Mouse (Mus musculus) myocyte (in vitro differentiated cells): ENCODE data around the gene Grifin. TPM values are rescaled to one million over a fixed set of nuclear protein-coding genes. Genes with fewer than 3 reads are reported as not detected.

Experiments
- H3K27me3 ChIP-seq: one replicate; pipeline ENCODE4 v1.6.1; 2011; ENCODE audit not compliant: control insufficient read depth, insufficient read depth, insufficient read length
- H3K36me3 ChIP-seq: one replicate; pipeline ENCODE4 v1.6.1; 2011; ENCODE audit not compliant: control insufficient read depth, insufficient read depth
- H3K4me2 ChIP-seq: one replicate; pipeline ENCODE4 v1.6.1; 2011; ENCODE audit warnings: low read depth, control low read depth
- H3K4me3 ChIP-seq: one replicate; pipeline ENCODE4 v1.5.1; 2011; ENCODE audit warnings: mild to moderate bottlenecking, control low read depth, moderate library complexity
- H3K79me2 ChIP-seq: one replicate; pipeline ENCODE4 v1.6.1; 2011; ENCODE audit not compliant: control insufficient read depth, insufficient read depth
- H3ac ChIP-seq: one replicate; pipeline ENCODE4 v1.6.1; 2011; ENCODE audit not compliant: control insufficient read depth, insufficient read length
- CEBPB ChIP-seq: IDR thresholded peaks from 2 replicates; pipeline ENCODE4 v1.6.1; 2011; ENCODE audit warnings: mild to moderate bottlenecking, moderate library complexity; ENCODE audit not compliant: poor library complexity, insufficient read depth, severe bottlenecking
- E2F4 ChIP-seq: IDR thresholded peaks from one replicate; pipeline ENCODE4 v1.6.1; 2011; ENCODE audit warnings: mild to moderate bottlenecking, control low read depth, moderate library complexity; ENCODE audit not compliant: insufficient read depth
- MAX ChIP-seq: IDR thresholded peaks from one replicate; pipeline ENCODE4 v1.6.1; 2011; ENCODE audit warnings: low read depth, mild to moderate bottlenecking, control low read depth
- MYOD1 ChIP-seq, 3 experiments: IDR thresholded peaks; one replicate each; pipeline ENCODE4 v1.6.1; 2011; ENCODE audit warnings: control low read depth in 2 of 3, low read depth in 2 of 3, mild to moderate bottlenecking in 2 of 3, moderate library complexity in 1 of 3; ENCODE audit not compliant: insufficient read length in 2 of 3, control insufficient read depth in 1 of 3
- MYOG ChIP-seq, 3 experiments: IDR thresholded peaks; one replicate each; pipeline ENCODE4 v1.6.1; 2011; ENCODE audit warnings: control low read depth in 2 of 3, low read depth in 2 of 3, mild to moderate bottlenecking in 2 of 3; ENCODE audit not compliant: insufficient read length in 2 of 3, control insufficient read depth in 1 of 3, insufficient read depth in 1 of 3
- POLR2A ChIP-seq: IDR thresholded peaks from one replicate; pipeline ENCODE4 v1.6.1; 2011; ENCODE audit warnings: low read depth, mild to moderate bottlenecking, control low read depth, moderate library complexity; ENCODE audit not compliant: insufficient read length
- POLR2AphosphoS2 ChIP-seq: IDR thresholded peaks from one replicate; pipeline ENCODE4 v1.6.1; 2011; ENCODE audit warnings: low read depth, control low read depth; ENCODE audit not compliant: insufficient read length
- REST ChIP-seq: IDR thresholded peaks from one replicate; pipeline ENCODE4 v1.6.1; 2011; ENCODE audit warnings: mild to moderate bottlenecking, control low read depth, moderate library complexity; ENCODE audit not compliant: insufficient read depth, insufficient read length
- SRF ChIP-seq: IDR thresholded peaks from one replicate; pipeline ENCODE4 v1.6.1; 2011; ENCODE audit warnings: low read depth; ENCODE audit not compliant: control insufficient read depth, insufficient read length
- TCF12 ChIP-seq: IDR thresholded peaks from one replicate; pipeline ENCODE4 v1.6.1; 2011; ENCODE audit warnings: mild to moderate bottlenecking, control low read depth; ENCODE audit not compliant: poor library complexity, insufficient read depth, severe bottlenecking
- TCF3 ChIP-seq: IDR thresholded peaks from one replicate; pipeline ENCODE4 v1.6.1; 2011; ENCODE audit warnings: low read depth, control low read depth; ENCODE audit not compliant: insufficient read length
- USF1 ChIP-seq: IDR thresholded peaks from one replicate; pipeline ENCODE4 v1.6.1; 2011; ENCODE audit warnings: low read depth, mild to moderate bottlenecking, control low read depth, moderate library complexity
- polyA plus RNA-seq: library from polyadenylated mRNA; unstranded; fragments of >200 nt; fragmentation: generic; extraction: Trizol; gene quantifications from one replicate; pipeline ENCODE4 v1.2.1, GENCODE M21; 2012; ENCODE audit warnings: missing spikeins

The Grifin gene
- polyA plus RNA-seq, 1 experiment: not detected

DNA sequence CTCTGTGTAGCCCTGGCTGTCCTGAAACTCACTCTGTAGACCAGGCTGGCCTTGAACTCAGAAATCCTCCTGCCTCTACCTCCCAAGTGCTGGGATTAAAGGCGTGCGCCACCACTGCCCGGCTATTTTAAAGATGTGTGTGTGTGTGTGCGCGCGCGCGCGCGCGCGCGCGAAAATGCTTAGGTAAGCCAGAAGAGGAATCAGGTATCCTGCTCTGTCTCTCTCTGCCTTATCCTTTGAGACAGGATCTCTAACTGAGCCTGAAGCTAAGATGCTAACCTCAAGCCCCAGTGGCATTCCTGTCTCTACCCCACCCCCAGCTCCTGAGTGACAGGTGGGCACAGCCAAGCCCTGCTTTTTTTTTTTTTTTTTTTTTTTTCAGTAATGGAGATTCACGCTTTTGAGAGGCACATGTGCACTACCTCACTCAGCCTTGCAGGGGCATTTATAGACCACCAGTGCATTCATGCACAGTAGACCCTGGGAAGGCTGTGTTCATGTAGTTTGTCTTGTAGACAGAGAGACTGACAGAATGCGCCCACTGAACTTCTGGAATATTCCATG is 4.2 kb upstream of the Grifin start:
- no peak overlapping the region for H3ac ChIP-seq
- H3K4me2 ChIP-seq: no peak overlapping the region
- H3K36me3 ChIP-seq: no peaks in the 10 kb centered on the region
- H3K27me3 ChIP-seq: no peaks in the 10 kb centered on the region
- no peak for TF ChIP-seq SRF
- no peak for TF ChIP-seq MAX
- TF ChIP-seq POLR2AphosphoS2: no peak
- no peak for TF ChIP-seq MYOD1 (IDR thresholded peaks at IDR 0.05; ENCODE audit: control insufficient read depth in 1 of 3, insufficient read length in 2 of 3, low read depth in 2 of 3)
- no peak for TF ChIP-seq REST
- no peak for TF ChIP-seq POLR2A
- no peak for TF ChIP-seq TCF12
- TF ChIP-seq CEBPB: no peak
- TF ChIP-seq E2F4: no peak
- TF ChIP-seq MYOG (IDR thresholded peaks at IDR 0.05; ENCODE audit: control insufficient read depth in 1 of 3, insufficient read depth in 1 of 3, insufficient read length in 2 of 3, low read depth in 2 of 3): no peak
- TF ChIP-seq USF1: no peak
- no peak for TF ChIP-seq TCF3
- H3K4me3 ChIP-seq: no peak overlapping the region
- H3K79me2 ChIP-seq: no peaks in the 10 kb centered on the region

DNA sequence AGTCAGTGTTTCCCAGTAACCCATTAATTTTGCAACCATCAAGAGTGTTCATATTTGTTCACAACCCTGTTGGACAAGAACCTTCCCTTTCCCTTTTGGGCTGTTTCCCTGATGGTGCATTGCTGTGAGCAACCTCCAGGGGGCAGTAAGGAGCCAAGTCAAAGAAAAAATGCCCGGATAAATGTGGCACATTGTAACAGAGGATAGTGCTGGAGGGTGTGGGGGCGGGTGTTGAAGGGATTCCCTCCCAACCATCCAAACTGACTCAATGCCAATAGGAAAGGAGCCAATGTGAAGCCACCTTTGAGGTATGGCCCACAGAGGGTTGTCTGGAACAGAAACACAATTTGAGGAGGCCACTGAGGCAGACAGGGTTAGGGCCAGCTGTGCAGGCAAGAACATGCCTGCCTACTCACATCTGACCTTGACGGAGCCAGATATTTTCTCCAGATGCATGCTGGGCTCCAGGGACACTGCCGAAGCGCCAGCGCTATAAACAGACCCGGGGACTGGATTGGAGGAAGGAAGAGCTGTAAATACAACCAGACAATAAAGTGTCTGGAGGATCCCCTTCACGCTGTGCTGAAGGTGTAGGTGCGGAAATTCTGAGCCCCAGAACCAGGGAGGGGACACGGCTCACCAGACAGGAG is 3.6 kb upstream of the Grifin start:
- H3K36me3 ChIP-seq: no peaks in the 10 kb centered on the region
- H3ac ChIP-seq: no peak overlapping the region
- peaks cover 3% of the 10 kb centered on the region for H3K27me3 ChIP-seq
- H3K79me2 ChIP-seq: no peaks in the 10 kb centered on the region
- TF ChIP-seq SRF (no peak), REST (no peak), MYOG (IDR thresholded peaks at IDR 0.05; ENCODE audit: control insufficient read depth in 1 of 3, insufficient read depth in 1 of 3, insufficient read length in 2 of 3, low read depth in 2 of 3) (no peak), MYOD1 (IDR thresholded peaks at IDR 0.05; ENCODE audit: control insufficient read depth in 1 of 3, insufficient read length in 2 of 3, low read depth in 2 of 3) (no peak), USF1 (no peak), POLR2A (no peak), CEBPB (no peak), TCF3 (no peak)
- no peak overlapping the region for H3K4me3 ChIP-seq
- H3K4me2 ChIP-seq: no peak overlapping the region

DNA sequence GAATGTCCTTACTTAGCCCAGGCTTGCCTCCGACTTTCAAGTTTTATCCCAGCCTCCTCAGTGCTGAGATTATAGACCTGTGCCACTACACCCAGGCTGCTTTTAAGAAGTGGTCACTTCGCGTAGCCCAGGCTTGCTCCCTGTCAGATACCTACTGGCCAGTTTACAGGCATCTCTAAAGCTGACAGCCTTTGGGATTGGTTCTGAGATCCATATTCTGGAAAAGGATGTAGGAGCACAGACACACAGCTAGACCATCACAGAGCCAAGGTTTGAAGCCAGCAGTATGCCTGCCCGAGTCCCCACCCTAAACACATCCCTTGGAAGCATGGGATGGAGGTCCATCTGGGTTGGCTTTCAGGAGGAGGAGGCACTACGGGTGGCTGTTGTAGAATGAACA is 2.9 kb upstream of the Grifin start:
- no peak overlapping the region for H3K4me2 ChIP-seq

DNA sequence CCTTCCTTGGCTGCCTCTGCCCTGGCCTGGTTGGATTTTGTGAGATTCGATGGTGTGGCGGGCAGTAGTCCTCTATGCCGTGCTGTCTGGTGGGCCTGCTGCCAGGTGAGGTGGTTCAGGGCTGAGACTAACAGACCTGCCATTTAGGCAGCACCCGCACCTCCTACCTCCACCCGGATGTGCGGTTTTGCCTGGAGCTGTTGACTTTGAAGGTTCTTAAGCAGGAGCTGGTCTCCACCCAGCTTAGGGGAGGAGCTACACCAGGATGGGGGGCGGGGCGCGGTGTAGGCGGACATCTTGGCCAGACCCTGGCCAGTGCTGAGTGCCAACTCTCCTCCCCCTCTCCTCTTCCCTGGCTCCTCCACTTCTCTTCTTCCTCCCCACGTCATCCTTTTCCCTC is 2.5 kb upstream of the Grifin start:
- Histone ChIP-seq H3K4me2 (no peak overlapping the region), H3K36me3 (no peaks in the 10 kb centered on the region)
- TF ChIP-seq MYOG (IDR thresholded peaks at IDR 0.05; ENCODE audit: control insufficient read depth in 1 of 3, insufficient read depth in 1 of 3, insufficient read length in 2 of 3, low read depth in 2 of 3) (no peak), MYOD1 (IDR thresholded peaks at IDR 0.05; ENCODE audit: control insufficient read depth in 1 of 3, insufficient read length in 2 of 3, low read depth in 2 of 3) (no peak), POLR2A (no peak), POLR2AphosphoS2 (no peak), CEBPB (no peak), SRF (no peak), E2F4 (no peak)

More for the DNA sequence above, 2.9 kb upstream of the Grifin start:
- Histone ChIP-seq H3ac (no peak overlapping the region), H3K27me3 (peaks cover 10% of the 10 kb centered on the region), H3K79me2 (no peaks in the 10 kb centered on the region), H3K36me3 (no peaks in the 10 kb centered on the region), H3K4me3 (no peak overlapping the region)
- TF ChIP-seq SRF: no peak
- TF ChIP-seq USF1: no peak
- no peak for TF ChIP-seq MAX
- no peak for TF ChIP-seq POLR2A
- no peak for TF ChIP-seq POLR2AphosphoS2
- TF ChIP-seq TCF12: no peak
- no peak for TF ChIP-seq MYOD1 (IDR thresholded peaks at IDR 0.05; ENCODE audit: control insufficient read depth in 1 of 3, insufficient read length in 2 of 3, low read depth in 2 of 3)
- TF ChIP-seq E2F4: no peak
- no peak for TF ChIP-seq REST
- no peak for TF ChIP-seq MYOG (IDR thresholded peaks at IDR 0.05; ENCODE audit: control insufficient read depth in 1 of 3, insufficient read depth in 1 of 3, insufficient read length in 2 of 3, low read depth in 2 of 3)
- TF ChIP-seq TCF3: no peak
- no peak for TF ChIP-seq CEBPB

DNA sequence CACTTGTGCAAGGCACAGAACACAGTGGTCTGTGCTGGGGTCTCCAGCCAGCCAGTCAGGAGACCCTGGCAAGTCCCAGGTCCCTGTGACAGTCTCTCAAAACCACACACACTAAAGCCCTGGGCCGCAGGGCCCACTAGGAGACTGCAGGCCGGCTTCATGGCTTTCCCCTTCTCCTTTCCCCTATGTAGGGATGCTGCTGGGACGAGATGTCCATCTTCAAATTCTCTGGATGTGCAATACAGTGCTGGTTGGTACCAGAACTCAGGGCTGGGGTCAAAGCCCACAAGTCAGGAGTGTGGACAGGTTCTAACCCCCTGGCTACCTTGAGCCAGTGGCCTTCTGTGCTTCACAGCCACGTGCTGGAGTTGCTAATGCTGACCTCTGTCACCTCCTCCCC is 1.4 kb upstream of the Grifin start:
- H3ac ChIP-seq: no peak overlapping the region
- no peaks in the 10 kb centered on the region for H3K79me2 ChIP-seq
- no peak overlapping the region for H3K4me3 ChIP-seq
- peaks cover 15% of the 10 kb centered on the region for H3K27me3 ChIP-seq
- TF ChIP-seq MYOG (IDR thresholded peaks at IDR 0.05; ENCODE audit: control insufficient read depth in 1 of 3, insufficient read depth in 1 of 3, insufficient read length in 2 of 3, low read depth in 2 of 3) (no peak), MYOD1 (IDR thresholded peaks at IDR 0.05; ENCODE audit: control insufficient read depth in 1 of 3, insufficient read length in 2 of 3, low read depth in 2 of 3) (no peak), E2F4 (no peak), POLR2AphosphoS2 (no peak), POLR2A (no peak), CEBPB (no peak), SRF (no peak), TCF3 (no peak), USF1 (no peak), TCF12 (no peak), REST (no peak), MAX (no peak)
- H3K4me2 ChIP-seq: no peak overlapping the region
- H3K36me3 ChIP-seq: no peaks in the 10 kb centered on the region

More for the DNA sequence above, 2.5 kb upstream of the Grifin start:
- peaks cover 15% of the 10 kb centered on the region for H3K27me3 ChIP-seq
- no peaks in the 10 kb centered on the region for H3K79me2 ChIP-seq
- no peak overlapping the region for H3K4me3 ChIP-seq
- H3ac ChIP-seq: no peak overlapping the region
